Mouse (Mus musculus): ENCODE measurements around the gene Gm20835.
"Not testable (repeated sequence)": the region's sequence is repeated elsewhere in the genome, so short reads cannot be mapped to it uniquely, and the experiment has no call there.

Gene Gm20835

GRCm38 (mm10) chrY:36735190-36735589, at the start of gene Gm20835:
Gene Gm20835, minus strand, starts transcription at chrY:36735290.
- in situ Hi-C loops (cut with MboI; ENCODE audit: low pct_unique_long_range_greater_than_20kb in 1 of 2, low sequenced_read_pairs in 2 of 2, unreplicated experiment in 1 of 2): not testable (repeated sequence)
